Mouse (Mus musculus): ENCODE results near the gene Mturn. TPM values are rescaled to one million over a fixed set of nuclear protein-coding genes. Genes with fewer than 3 reads are reported as not detected.

Gene Mturn
- polyA plus RNA-seq, 1 experiment from 2014 or later, result 2.5 TPM

- peaks cover 7% of the 10 kb centered on the region for H3K4me1 ChIP-seq (ENCODE audit: control insufficient read depth, low read depth, low read length)
- WGBS (ENCODE audit: insufficient replicate concordance), result 35% methylated on average over 14 of the region's 14 CpGs
- H3K36me3 ChIP-seq (ENCODE audit: control insufficient read depth, insufficient read depth), result no peaks in the 10 kb centered on the region
- H3K27me3 ChIP-seq (ENCODE audit: control insufficient read depth, insufficient read depth, low read depth, low read length), result no peaks in the 10 kb centered on the region
- no peak overlapping the region for H3K9ac ChIP-seq (ENCODE audit: low read depth, low read length)
- H3K27ac ChIP-seq (ENCODE audit: low read length), result no peak overlapping the region
- H3K4me3 ChIP-seq (ENCODE audit: low read depth, low read length), result no peak overlapping the region
- ATAC-seq (ENCODE audit: low read depth), result 0 out of 2 replicates have a peak, but pooled peaks have one; percentile 48
- H3K9me3 ChIP-seq (replicated peaks; ENCODE audit: control insufficient read depth, low read length), result no peaks in the 10 kb centered on the region
- H3K4me2 ChIP-seq (ENCODE audit: low read depth, low read length), result no peak overlapping the region
Observed at GRCm38 (mm10) chr6:54719686-54720310, 38.4 kb downstream of the Mturn start.

GRCm38 (mm10) chr6:54720512-54721251 is 39.3 kb downstream of the Mturn start:
- H3K36me3 ChIP-seq (ENCODE audit: control insufficient read depth, insufficient read depth), result no peaks in the 10 kb centered on the region
- H3K9ac ChIP-seq (ENCODE audit: low read depth, low read length), result no peak overlapping the region
- no peaks in the 10 kb centered on the region for H3K9me3 ChIP-seq (replicated peaks; ENCODE audit: control insufficient read depth, low read length)
- H3K4me1 ChIP-seq (ENCODE audit: control insufficient read depth, low read depth, low read length), result peaks cover 7% of the 10 kb centered on the region
- WGBS (ENCODE audit: insufficient replicate concordance), result 68% methylated on average over 9 of the region's 9 CpGs
- H3K4me3 ChIP-seq (ENCODE audit: low read depth, low read length), result no peak overlapping the region
- no peak overlapping the region for H3K27ac ChIP-seq (ENCODE audit: low read length)
- H3K4me2 ChIP-seq (ENCODE audit: low read depth, low read length), result no peak overlapping the region
- H3K27me3 ChIP-seq (ENCODE audit: control insufficient read depth, insufficient read depth, low read depth, low read length), result no peaks in the 10 kb centered on the region
- ATAC-seq (ENCODE audit: low read depth), result no peak

DNA sequence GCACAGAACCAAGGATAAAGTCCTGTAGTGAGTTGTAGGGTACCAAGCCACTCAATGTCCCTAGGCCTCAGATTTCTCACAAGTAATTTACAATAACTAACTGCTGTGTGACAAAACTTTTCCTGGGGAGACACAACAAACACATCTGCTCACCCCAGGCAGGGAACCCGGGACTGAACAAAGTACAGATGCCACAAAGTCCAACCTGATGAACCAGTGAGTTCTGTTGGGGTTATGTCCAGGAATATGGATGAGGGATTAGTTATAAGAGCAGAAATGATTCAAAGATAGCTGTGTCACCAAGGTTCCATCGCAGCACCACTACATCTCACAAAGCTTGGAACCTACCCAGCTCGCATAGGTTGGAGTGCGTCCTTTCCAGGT is 39.8 kb downstream of the Mturn start:
- no peaks in the 10 kb centered on the region for H3K36me3 ChIP-seq (ENCODE audit: control insufficient read depth, insufficient read depth)
- no peak overlapping the region for H3K27ac ChIP-seq (ENCODE audit: low read length)
- no peaks in the 10 kb centered on the region for H3K9me3 ChIP-seq (replicated peaks; ENCODE audit: control insufficient read depth, low read length)
- no peak overlapping the region for H3K9ac ChIP-seq (ENCODE audit: low read depth, low read length)
- H3K4me2 ChIP-seq (ENCODE audit: low read depth, low read length), result no peak overlapping the region
- no peak for ATAC-seq (ENCODE audit: low read depth)
- H3K27me3 ChIP-seq (ENCODE audit: control insufficient read depth, insufficient read depth, low read depth, low read length), result no peaks in the 10 kb centered on the region
- peaks cover 4% of the 10 kb centered on the region for H3K4me1 ChIP-seq (ENCODE audit: control insufficient read depth, low read depth, low read length)
- WGBS (ENCODE audit: insufficient replicate concordance), result 68% methylated on average over 4 of the region's 4 CpGs
- no peak overlapping the region for H3K4me3 ChIP-seq (ENCODE audit: low read depth, low read length)

GRCm38 (mm10) chr6:54726309-54726708 is 44.9 kb downstream of the Mturn start:
- H3K4me2 ChIP-seq (ENCODE audit: low read depth, low read length), result no peak overlapping the region
- H3K9ac ChIP-seq (ENCODE audit: low read depth, low read length), result no peak overlapping the region
- H3K4me1 ChIP-seq (ENCODE audit: control insufficient read depth, low read depth, low read length), result peaks cover 3% of the 10 kb centered on the region
- H3K27ac ChIP-seq (ENCODE audit: low read length), result no peak overlapping the region
- no peaks in the 10 kb centered on the region for H3K27me3 ChIP-seq (ENCODE audit: control insufficient read depth, insufficient read depth, low read depth, low read length)
- H3K4me3 ChIP-seq (ENCODE audit: low read depth, low read length), result no peak overlapping the region
- H3K36me3 ChIP-seq (ENCODE audit: control insufficient read depth, insufficient read depth), result no peaks in the 10 kb centered on the region
- ATAC-seq (ENCODE audit: low read depth), result peak; percentile 67
- WGBS (ENCODE audit: insufficient replicate concordance), result 52% methylated on average over 6 of the region's 6 CpGs
- H3K9me3 ChIP-seq (replicated peaks; ENCODE audit: control insufficient read depth, low read length), result no peaks in the 10 kb centered on the region

- Histone ChIP-seq H3K9ac (ENCODE audit: low read depth, low read length) (no peak overlapping the region), H3K4me2 (ENCODE audit: low read depth, low read length) (no peak overlapping the region), H3K9me3 (replicated peaks; ENCODE audit: control insufficient read depth, low read length) (no peaks in the 10 kb centered on the region), H3K36me3 (ENCODE audit: control insufficient read depth, insufficient read depth) (no peaks in the 10 kb centered on the region), H3K4me3 (ENCODE audit: low read depth, low read length) (no peak overlapping the region), H3K27me3 (ENCODE audit: control insufficient read depth, insufficient read depth, low read depth, low read length) (no peaks in the 10 kb centered on the region), H3K27ac (ENCODE audit: low read length) (no peak overlapping the region), H3K4me1 (ENCODE audit: control insufficient read depth, low read depth, low read length) (peaks cover 3% of the 10 kb centered on the region)
- WGBS (ENCODE audit: insufficient replicate concordance), result 58% methylated on average over 6 of the region's 6 CpGs
- ATAC-seq (ENCODE audit: low read depth), result no peak
Observed at GRCm38 (mm10) chr6:54726796-54727195, 45.4 kb downstream of the Mturn start.

DNA sequence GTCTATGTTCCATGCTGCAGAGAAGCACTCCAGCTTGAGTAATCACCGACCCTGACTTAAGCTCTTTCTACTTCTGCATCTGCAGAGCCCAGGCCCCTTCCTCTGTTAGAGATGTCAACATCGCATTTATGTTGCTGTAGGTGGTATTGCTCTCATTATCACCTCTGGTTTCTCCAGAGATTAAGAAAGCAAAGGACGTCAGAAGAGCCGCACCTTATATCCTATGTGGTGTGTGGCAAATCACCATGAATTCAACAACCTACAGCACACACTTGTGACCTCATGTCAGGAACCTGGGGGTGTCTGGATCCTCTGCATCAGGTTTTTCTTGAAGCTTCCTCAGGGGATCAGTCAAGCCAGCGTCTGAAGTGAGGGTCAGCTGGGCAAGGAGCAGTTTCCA is 46.0 kb downstream of the Mturn start:
- Histone ChIP-seq H3K27me3 (ENCODE audit: control insufficient read depth, insufficient read depth, low read depth, low read length) (no peaks in the 10 kb centered on the region), H3K9me3 (replicated peaks; ENCODE audit: control insufficient read depth, low read length) (no peaks in the 10 kb centered on the region), H3K4me2 (ENCODE audit: low read depth, low read length) (no peak overlapping the region), H3K4me1 (ENCODE audit: control insufficient read depth, low read depth, low read length) (peaks cover 3% of the 10 kb centered on the region), H3K36me3 (ENCODE audit: control insufficient read depth, insufficient read depth) (no peaks in the 10 kb centered on the region), H3K4me3 (ENCODE audit: low read depth, low read length) (no peak overlapping the region), H3K27ac (ENCODE audit: low read length) (no peak overlapping the region), H3K9ac (ENCODE audit: low read depth, low read length) (no peak overlapping the region)
- no peak for ATAC-seq (ENCODE audit: low read depth)
- WGBS (ENCODE audit: insufficient replicate concordance), result 68% methylated on average over 5 of the region's 5 CpGs

DNA sequence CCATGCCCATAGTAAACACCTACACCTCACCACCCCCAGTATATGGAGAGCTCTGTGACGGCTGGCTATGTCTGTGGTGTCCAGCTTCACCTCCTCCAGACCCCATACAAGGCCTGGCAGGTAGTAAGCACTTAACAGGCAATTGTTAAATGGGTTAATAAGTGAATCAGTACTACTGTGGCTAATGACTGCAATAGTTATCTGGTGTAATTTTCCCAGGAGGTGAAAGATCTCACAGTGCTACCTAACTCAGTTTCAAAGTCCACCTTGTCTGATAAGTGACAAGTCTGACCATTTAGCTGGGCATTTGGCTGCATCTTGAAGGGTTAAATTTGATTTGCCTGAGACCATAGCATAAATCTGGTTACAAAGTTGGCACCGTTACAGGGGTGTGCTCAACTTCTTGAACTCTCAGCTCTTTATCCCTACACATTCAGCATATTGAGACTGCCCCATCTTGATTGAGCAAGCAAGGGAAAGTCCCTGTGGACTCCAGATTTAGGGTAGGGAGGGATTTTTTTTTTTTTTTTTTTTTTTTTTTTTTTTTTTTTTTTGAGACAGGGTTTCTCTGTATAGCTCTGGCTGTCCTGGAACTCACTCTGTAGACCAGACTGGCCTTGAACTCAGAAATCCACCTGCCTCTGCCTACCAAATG is 48.2 kb downstream of the Mturn start:
- Histone ChIP-seq H3K36me3 (ENCODE audit: control insufficient read depth, insufficient read depth) (no peaks in the 10 kb centered on the region), H3K27me3 (ENCODE audit: control insufficient read depth, insufficient read depth, low read depth, low read length) (no peaks in the 10 kb centered on the region), H3K4me2 (ENCODE audit: low read depth, low read length) (no peak overlapping the region), H3K4me3 (ENCODE audit: low read depth, low read length) (no peak overlapping the region), H3K27ac (ENCODE audit: low read length) (no peak overlapping the region), H3K4me1 (ENCODE audit: control insufficient read depth, low read depth, low read length) (peaks cover 3% of the 10 kb centered on the region), H3K9ac (ENCODE audit: low read depth, low read length) (no peak overlapping the region), H3K9me3 (replicated peaks; ENCODE audit: control insufficient read depth, low read length) (no peaks in the 10 kb centered on the region)
- 55% methylated on average over 2 of the region's 2 CpGs for WGBS (ENCODE audit: insufficient replicate concordance)
- ATAC-seq (ENCODE audit: low read depth), result peak; percentile 7; the same call in 1 of the 2 replicates

DNA sequence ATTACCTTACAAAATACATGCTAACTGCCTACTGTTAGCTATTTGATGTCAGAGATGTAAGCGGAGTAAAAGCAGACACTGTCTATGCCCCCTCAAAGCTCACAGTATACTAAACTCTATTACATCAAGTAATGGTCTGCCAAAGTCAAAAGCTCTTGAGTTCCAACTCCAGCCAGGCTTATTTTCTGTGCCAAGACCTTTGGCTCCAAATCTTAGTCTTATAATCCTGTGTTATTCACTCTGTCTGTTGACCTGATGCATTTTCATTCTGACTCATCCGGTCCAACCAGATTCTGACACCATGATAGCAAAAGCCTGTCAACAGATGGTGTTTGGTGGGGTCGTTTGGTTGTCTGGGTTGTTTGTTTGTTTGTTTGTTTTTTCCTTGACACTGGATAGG is 50.3 kb downstream of the Mturn start:
- no peak overlapping the region for H3K4me3 ChIP-seq (ENCODE audit: low read depth, low read length)
- no peaks in the 10 kb centered on the region for H3K9me3 ChIP-seq (replicated peaks; ENCODE audit: control insufficient read depth, low read length)
- ATAC-seq (ENCODE audit: low read depth), result no peak
- H3K36me3 ChIP-seq (ENCODE audit: control insufficient read depth, insufficient read depth), result no peaks in the 10 kb centered on the region
- no peak overlapping the region for H3K27ac ChIP-seq (ENCODE audit: low read length)
- WGBS (ENCODE audit: insufficient replicate concordance), result 60% methylated on average over 3 of the region's 3 CpGs
- H3K27me3 ChIP-seq (ENCODE audit: control insufficient read depth, insufficient read depth, low read depth, low read length), result no peaks in the 10 kb centered on the region
- H3K4me1 ChIP-seq (ENCODE audit: control insufficient read depth, low read depth, low read length), result peaks cover 3% of the 10 kb centered on the region
- no peak overlapping the region for H3K9ac ChIP-seq (ENCODE audit: low read depth, low read length)
- no peak overlapping the region for H3K4me2 ChIP-seq (ENCODE audit: low read depth, low read length)

DNA sequence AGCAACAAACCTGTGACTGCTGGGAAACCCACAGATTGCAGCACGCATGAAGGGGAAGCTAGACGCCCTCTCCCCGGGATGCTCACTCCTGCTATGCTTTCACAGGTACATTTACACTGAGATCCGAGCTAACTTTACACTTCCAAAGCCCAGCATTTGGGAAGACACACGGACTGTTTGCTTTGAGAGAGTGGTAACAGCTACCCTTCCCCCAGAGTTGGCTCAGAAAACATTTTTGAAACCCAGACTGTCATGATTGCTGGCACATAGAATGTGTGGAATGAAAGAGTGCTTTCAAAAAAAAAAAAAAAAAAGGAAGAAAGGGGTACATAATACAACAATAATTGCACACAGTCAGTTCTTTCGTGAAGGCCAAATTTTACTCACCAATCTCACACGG is 51.3 kb downstream of the Mturn start:
- Histone ChIP-seq H3K4me2 (ENCODE audit: low read depth, low read length) (no peak overlapping the region), H3K9me3 (replicated peaks; ENCODE audit: control insufficient read depth, low read length) (no peaks in the 10 kb centered on the region), H3K36me3 (ENCODE audit: control insufficient read depth, insufficient read depth) (no peaks in the 10 kb centered on the region), H3K4me1 (ENCODE audit: control insufficient read depth, low read depth, low read length) (peaks cover 3% of the 10 kb centered on the region), H3K4me3 (ENCODE audit: low read depth, low read length) (no peak overlapping the region), H3K9ac (ENCODE audit: low read depth, low read length) (no peak overlapping the region), H3K27me3 (ENCODE audit: control insufficient read depth, insufficient read depth, low read depth, low read length) (no peaks in the 10 kb centered on the region), H3K27ac (ENCODE audit: low read length) (no peak overlapping the region)
- 44% methylated on average over 7 of the region's 7 CpGs for WGBS (ENCODE audit: insufficient replicate concordance)
- ATAC-seq (ENCODE audit: low read depth), result no peak
